23 mouse cellular contexts compared by ENCODE assay signal in genomic region chr6:22297028-22297427, GRCm38 (mm10). TPM values are rescaled to one million over a fixed set of nuclear protein-coding genes. Genes with fewer than 3 reads are reported as not detected.
DNase-seq lines count a peak whose midpoint lies in the region; ATAC-seq and TF ChIP-seq lines count a peak whose summit lies in the region.
"Had no signal": no experiment of that assay in that cellular context is flagged by ENCODE, and none has a peak within 500 bp of the region (broad histone marks: within the 10 kb centered on the region; RNA-seq: fewer than 3 reads in every experiment).

No protein-coding gene starts in this region.

- H3K9me3 ChIP-seq in intestine, embryonic 14.5 days (ENCODE audit: control insufficient read depth, low read length): no peaks in the 10 kb centered on the region
- H3K9me3 ChIP-seq in intestine, embryonic 15.5 days: no peaks in the 10 kb centered on the region
- H3K9me3 ChIP-seq in CH12.LX (replicated peaks; ENCODE audit: low read length): no peaks in the 10 kb centered on the region
- H3K9me3 ChIP-seq in stomach, embryonic 15.5 days: no peaks in the 10 kb centered on the region
- no peaks in the 10 kb centered on the region for H3K9me3 ChIP-seq in limb, embryonic 10.5 days (replicated peaks)
- H3K9me3 ChIP-seq: embryonic facial prominence, embryonic 10.5 days; embryonic facial prominence, embryonic 12.5 days; forebrain, embryonic 13.5 days; forebrain, embryonic 15.5 days; G1E had no signal

- WGBS in intestine, embryonic 14.5 days: 66% methylated on average over 6 of the region's 6 CpGs
- 63% methylated on average over 6 of the region's 6 CpGs for WGBS in intestine, embryonic 15.5 days
- WGBS in stomach, embryonic 15.5 days: 51% methylated on average over 6 of the region's 6 CpGs
- 87% methylated on average over 6 of the region's 6 CpGs for WGBS in limb, embryonic 10.5 days

- peaks cover 43% of the 10 kb centered on the region for H3K79me2 ChIP-seq in CH12.LX (replicated peaks; ENCODE audit: control insufficient read depth, extremely low read depth, insufficient read depth, poor library complexity, severe bottlenecking)

- TF ChIP-seq RAD21 in CH12.LX (IDR thresholded peaks at IDR 0.05; ENCODE audit: low read depth, low read length): no peak

- no peaks in the 10 kb centered on the region for H3K36me3 ChIP-seq in intestine, embryonic 14.5 days (ENCODE audit: control insufficient read depth, insufficient read depth, low read length)
- H3K36me3 ChIP-seq in intestine, embryonic 15.5 days: no peaks in the 10 kb centered on the region
- peaks cover 38 to 51% of the 10 kb centered on the region in 2 experiments for H3K36me3 ChIP-seq in CH12.LX (replicated peaks in 1 of 2; ENCODE audit: control insufficient read depth in 1 of 2, insufficient read depth in 1 of 2, low read length in 1 of 2)
- H3K36me3 ChIP-seq in stomach, embryonic 15.5 days: no peaks in the 10 kb centered on the region
- no peaks in the 10 kb centered on the region for H3K36me3 ChIP-seq in limb, embryonic 10.5 days
- H3K36me3 ChIP-seq: embryonic facial prominence, embryonic 10.5 days; embryonic facial prominence, embryonic 12.5 days; forebrain, embryonic 15.5 days; G1E had no signal

- no peak overlapping the region for H3K4me3 ChIP-seq in intestine, embryonic 14.5 days (ENCODE audit: low read depth, low read length)
- no peak overlapping the region for H3K4me3 ChIP-seq in intestine, embryonic 15.5 days (replicated peaks)
- no peak overlapping the region for H3K4me3 ChIP-seq in CH12.LX (replicated peaks in 1 of 3; ENCODE audit: low read depth in 2 of 3, low read length in 2 of 3, poor library complexity in 1 of 3)
- H3K4me3 ChIP-seq in stomach, embryonic 15.5 days (replicated peaks): no peak overlapping the region
- H3K4me3 ChIP-seq in limb, embryonic 10.5 days: no peak overlapping the region
- H3K4me3 ChIP-seq: embryonic facial prominence, embryonic 10.5 days; embryonic facial prominence, embryonic 12.5 days; forebrain, embryonic 13.5 days; forebrain, embryonic 15.5 days had no signal

- dilution Hi-C loops in CH12.LX (cut with MboI; ENCODE audit: extremely low pct_ligation_motif_present, extremely low pct_unique_long_range_greater_than_20kb, low sequenced_read_pairs): no loop called here

- TF ChIP-seq POLR2A in CH12.LX (IDR thresholded peaks at IDR 0.05; ENCODE audit: low read depth, low read length): no peak

- no peak for ATAC-seq in intestine, embryonic 14.5 days (replicated peaks; ENCODE audit: low FRiP score, low TSS enrichment, low read depth)
- no peak for ATAC-seq in intestine, embryonic 15.5 days
- no peak for ATAC-seq in stomach, embryonic 15.5 days (ENCODE audit: insufficient read depth, low FRiP score, low read depth)
- ATAC-seq: activated CD4-positive, CD25-positive, alpha-beta regulatory T cell, adult 4 months; forebrain, embryonic 13.5 days; forebrain, embryonic 15.5 days; Patski had no signal

- H3K4me2 ChIP-seq in intestine, embryonic 14.5 days (ENCODE audit: low read length): peak overlapping the region; percentile 42; the same call in 1 of the 2 replicates
- no peak overlapping the region for H3K4me2 ChIP-seq in intestine, embryonic 15.5 days (replicated peaks)
- H3K4me2 ChIP-seq in CH12.LX (ENCODE audit: insufficient read depth, low read depth, poor library complexity, severe bottlenecking): no peak overlapping the region
- no peak overlapping the region for H3K4me2 ChIP-seq in stomach, embryonic 15.5 days
- H3K4me2 ChIP-seq: embryonic facial prominence, embryonic 12.5 days; forebrain, embryonic 13.5 days; forebrain, embryonic 15.5 days had no signal

- in situ Hi-C loops in CH12.LX (cut with MboI; ENCODE audit: low pct_ligation_motif_present, low pct_unique_long_range_greater_than_20kb, low sequenced_read_pairs): no loop called here

- TF ChIP-seq CTCF in CH12.LX (conservative IDR thresholded peaks at IDR 0.05 in 1 of 2, IDR thresholded peaks at IDR 0.05 in 1 of 2; ENCODE audit: low read depth in 2 of 2, low read length in 2 of 2): no peak

- H3K9ac ChIP-seq in intestine, embryonic 14.5 days (ENCODE audit: low read length): no peak overlapping the region
- no peak overlapping the region for H3K9ac ChIP-seq in intestine, embryonic 15.5 days
- H3K9ac ChIP-seq in CH12.LX (ENCODE audit: insufficient read depth, low read depth): no peak overlapping the region
- H3K9ac ChIP-seq in stomach, embryonic 15.5 days: no peak overlapping the region
- H3K9ac ChIP-seq: embryonic facial prominence, embryonic 12.5 days; forebrain, embryonic 13.5 days; forebrain, embryonic 15.5 days had no signal

- no peak overlapping the region for H3K27ac ChIP-seq in intestine, embryonic 14.5 days (ENCODE audit: low read depth)
- no peak overlapping the region for H3K27ac ChIP-seq in intestine, embryonic 15.5 days
- H3K27ac ChIP-seq in CH12.LX (ENCODE audit: insufficient read depth, low read depth): no peak overlapping the region
- H3K27ac ChIP-seq in stomach, embryonic 15.5 days: peak overlapping the region; percentile 7; the same call in 1 of the 2 replicates
- H3K27ac ChIP-seq in limb, embryonic 10.5 days: no peak overlapping the region
- H3K27ac ChIP-seq: embryonic facial prominence, embryonic 10.5 days; embryonic facial prominence, embryonic 12.5 days; forebrain, embryonic 13.5 days; forebrain, embryonic 15.5 days had no signal

- no peaks in the 10 kb centered on the region for H3K27me3 ChIP-seq in intestine, embryonic 14.5 days (replicated peaks; ENCODE audit: control insufficient read depth, insufficient read depth, low read length)
- H3K27me3 ChIP-seq in intestine, embryonic 15.5 days (replicated peaks): no peaks in the 10 kb centered on the region
- no peaks in the 10 kb centered on the region for H3K27me3 ChIP-seq in CH12.LX (replicated peaks)
- no peaks in the 10 kb centered on the region for H3K27me3 ChIP-seq in stomach, embryonic 15.5 days (replicated peaks)
- no peaks in the 10 kb centered on the region for H3K27me3 ChIP-seq in limb, embryonic 10.5 days (ENCODE audit: low read depth, poor library complexity, severe bottlenecking)
- H3K27me3 ChIP-seq: embryonic facial prominence, embryonic 12.5 days; Patski had no signal

- TF ChIP-seq EP300 in CH12.LX (IDR thresholded peaks at IDR 0.05; ENCODE audit: low read length): no peak

- no peak for DNase-seq in intestine, embryonic 14.5 days (ENCODE audit: low spot score)
- no peak for DNase-seq in CH12.LX (ENCODE audit: extremely low read depth)
- no peak for DNase-seq in kidney, adult 9 months
- DNase-seq in limb, embryonic 10.5 days (ENCODE audit: low spot score): no peak
- DNase-seq: adrenal gland, adult 8-10 months; adrenal gland, postnatal 14 days; adrenal gland, postnatal 36 days; cerebellum, adult 11-12 months; cerebellum, adult 2 months; cerebellum, adult 9-10 months; cerebellum, postnatal 10 days; cerebellum, postnatal 25 days had no signal

- H3K4me1 ChIP-seq in intestine, embryonic 14.5 days (replicated peaks; ENCODE audit: control insufficient read depth, insufficient read depth, low read length): peaks cover 4% of the 10 kb centered on the region; the same call in 1 of the 2 replicates
- H3K4me1 ChIP-seq in intestine, embryonic 15.5 days (replicated peaks): no peaks in the 10 kb centered on the region
- peaks cover 3 to 14% of the 10 kb centered on the region in 2 experiments; a peak in 2 of 4 replicates for H3K4me1 ChIP-seq in CH12.LX (ENCODE audit: control insufficient read depth in 1 of 2, insufficient read depth in 2 of 2)
- H3K4me1 ChIP-seq in stomach, embryonic 15.5 days: no peaks in the 10 kb centered on the region
- peaks cover 12% of the 10 kb centered on the region for H3K4me1 ChIP-seq in limb, embryonic 10.5 days
- H3K4me1 ChIP-seq: forebrain, embryonic 13.5 days; forebrain, embryonic 15.5 days had no signal

TF ChIP-seq in CH12.LX, 34 proteins besides CTCF, POLR2A, EP300 and RAD21:
- TF ChIP-seq NRF1 (IDR thresholded peaks at IDR 0.05; ENCODE audit: low read depth, low read length): no peak
- peak; percentile 11; the same call in 1 of the 2 replicates for TF ChIP-seq ZMIZ1 (IDR thresholded peaks at IDR 0.05; ENCODE audit: low read depth, low read length)
- no peak for TF ChIP-seq TCF12 (IDR thresholded peaks at IDR 0.05; ENCODE audit: low read depth, low read length)

RNA-seq across cellular contexts. Expression of gene Wnt16, which starts 9.0 kb away (rescaled TPM):
- 0.69 and 0.79 TPM in 2 replicates for polyA plus RNA-seq in intestine, embryonic 14.5 days (2014; fragmentation: Nextera tagmentation; extraction: Ambion mirVana)
- polyA plus RNA-seq in intestine, embryonic 15.5 days (2015; fragmentation: Nextera tagmentation; extraction: Ambion mirVana): 0.30 and 0.52 TPM in 2 replicates
- total RNA-seq in CH12.LX (2012; rRNA removed) (47.4 and 71.1 TPM in 2 replicates), CH12.LX (2014; rRNA removed) (10.9 and 11.2 TPM in 2 replicates)
- polyA plus RNA-seq in CH12.LX (2012; ENCODE audit: insufficient read length, low read depth): 14.4 and 15.9 TPM in 2 replicates
- 2.1 and 2.2 TPM in 2 replicates for polyA plus RNA-seq in stomach, embryonic 15.5 days (2015; fragmentation: Nextera tagmentation; extraction: Ambion mirVana)
- 1.4 and 2.3 TPM in 2 replicates for polyA plus RNA-seq in limb, embryonic 10.5 days (2016; fragmentation: Nextera tagmentation; extraction: Ambion mirVana)
- total RNA-seq: adrenal gland, adult 18-20 months; G1E had no signal
- polyA plus RNA-seq: C2C12; forebrain, embryonic 13.5 days; G1E; Patski had no signal

RNA-seq across cellular contexts. Expression of gene Fam3c, which starts 59.0 kb away (rescaled TPM):
- polyA plus RNA-seq in intestine, embryonic 14.5 days (2014; fragmentation: Nextera tagmentation; extraction: Ambion mirVana): 46.2 and 47.8 TPM in 2 replicates
- polyA plus RNA-seq in intestine, embryonic 15.5 days (2015; fragmentation: Nextera tagmentation; extraction: Ambion mirVana): 45.8 and 48.1 TPM in 2 replicates
- total RNA-seq in CH12.LX (2012; rRNA removed) (95.9 and 121 TPM in 2 replicates), CH12.LX (2014; rRNA removed) (61.9 and 68.4 TPM in 2 replicates)
- 155 and 169 TPM in 2 replicates for polyA plus RNA-seq in CH12.LX (2012; ENCODE audit: insufficient read length, low read depth)
- 76.1 and 78.5 TPM in 2 replicates for polyA plus RNA-seq in stomach, embryonic 15.5 days (2015; fragmentation: Nextera tagmentation; extraction: Ambion mirVana)
- polyA plus RNA-seq in limb, embryonic 10.5 days (2016; fragmentation: Nextera tagmentation; extraction: Ambion mirVana): 27.4 and 28.8 TPM in 2 replicates
